Mouse (Mus musculus): ENCODE measurements at regions not wholly inside any gene's neighbourhood (a gene's known extent, or its start where the extent isn't known, plus 50 kb on each side); places are given as distances from the start of the nearest gene placed in this dataset.

DNA sequence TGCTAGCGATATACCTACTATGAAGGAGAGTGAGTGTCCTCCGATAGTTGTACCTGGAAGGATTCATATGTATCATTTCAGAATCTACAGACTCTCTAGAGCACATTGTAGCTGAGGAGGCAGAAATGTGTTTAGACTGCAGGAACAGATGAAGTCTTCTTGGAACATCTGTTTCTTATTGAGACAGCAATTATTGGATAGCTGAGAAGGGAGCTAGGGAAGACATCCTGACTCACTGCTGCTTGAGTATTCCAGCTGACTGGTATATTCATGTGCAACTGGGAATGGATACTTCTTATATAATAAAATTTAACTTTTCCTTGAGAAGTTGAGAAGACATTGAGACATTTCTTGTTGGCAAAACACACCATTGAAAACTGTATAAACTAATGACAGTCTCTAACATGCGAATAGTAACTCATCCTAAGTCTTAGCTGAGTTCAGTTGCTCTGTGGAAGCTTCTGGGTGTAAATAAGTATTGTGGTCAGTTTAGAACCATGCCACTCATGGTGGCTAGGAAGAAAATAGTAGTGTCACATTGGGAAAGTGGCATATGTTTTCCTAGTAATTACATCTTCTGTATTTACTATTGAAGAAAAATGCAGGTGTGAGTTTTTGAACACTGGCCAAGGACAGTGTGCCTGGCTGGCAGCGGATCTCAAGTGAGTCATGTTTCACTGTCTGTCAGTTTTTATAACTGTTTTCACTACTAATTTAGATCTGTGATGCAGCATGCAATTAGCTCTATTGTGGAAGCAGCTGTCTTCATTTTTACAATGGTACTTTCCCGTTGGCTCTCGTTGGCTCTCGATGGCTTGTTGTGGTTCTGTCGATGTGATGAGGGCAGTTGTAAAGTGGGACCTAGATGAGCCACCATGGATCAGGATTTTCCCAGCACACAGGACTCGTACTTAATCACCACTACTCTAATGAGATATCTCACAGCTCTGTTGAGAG lies 163.5 kb downstream of the Sem1 start:
- Histone ChIP-seq H3K27me3 (ENCODE audit: control insufficient read depth, insufficient read depth, low read length) (no peaks in the 10 kb centered on the region), H3K4me1 (replicated peaks; ENCODE audit: control insufficient read depth, insufficient read depth, low read length) (no peaks in the 10 kb centered on the region), H3K9ac (ENCODE audit: low read depth, low read length) (no peak overlapping the region), H3K4me3 (ENCODE audit: low read depth, low read length) (no peak overlapping the region), H3K36me3 (ENCODE audit: control insufficient read depth, insufficient read depth, low read length) (no peaks in the 10 kb centered on the region), H3K27ac (ENCODE audit: low read depth, low read length) (no peak overlapping the region), H3K9me3 (ENCODE audit: control insufficient read depth, low read length) (no peaks in the 10 kb centered on the region), H3K4me2 (replicated peaks; ENCODE audit: low read depth, low read length) (no peak overlapping the region)
- 89% methylated on average over 9 of the region's 9 CpGs for WGBS
- ATAC-seq (ENCODE audit: low FRiP score), result no peak
- no peak for DNase-seq (ENCODE audit: low spot score)

DNA sequence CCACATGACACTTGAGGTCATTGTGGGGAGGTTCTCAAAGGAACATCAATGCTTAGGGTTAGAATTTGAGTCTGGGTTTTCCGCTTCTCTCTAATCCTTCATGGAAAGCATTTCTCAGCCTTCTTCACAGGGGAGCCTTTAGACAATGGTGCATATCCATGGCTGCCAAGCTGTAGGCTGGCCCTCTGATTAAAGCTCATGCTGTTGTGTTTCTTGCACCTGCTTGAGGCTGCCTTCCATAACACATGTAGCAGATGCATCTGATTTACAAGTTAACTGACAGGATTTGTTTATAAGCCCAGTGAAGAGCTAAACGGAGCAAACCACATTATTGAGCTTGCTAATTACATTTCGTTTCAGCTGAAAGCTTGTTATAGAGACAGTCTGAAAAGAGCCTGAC lies 180.5 kb downstream of the Sem1 start:
- DNase-seq (ENCODE audit: low spot score) (no peak), ATAC-seq (ENCODE audit: low FRiP score) (no peak)
- 64% methylated on average over 3 of the region's 3 CpGs for WGBS
- no peaks in the 10 kb centered on the region for H3K9me3 ChIP-seq (ENCODE audit: control insufficient read depth, low read length)
- H3K9ac ChIP-seq (ENCODE audit: low read depth, low read length), result no peak overlapping the region
- no peak overlapping the region for H3K4me2 ChIP-seq (replicated peaks; ENCODE audit: low read depth, low read length)
- H3K4me1 ChIP-seq (replicated peaks; ENCODE audit: control insufficient read depth, insufficient read depth, low read length), result no peaks in the 10 kb centered on the region
- H3K4me3 ChIP-seq (ENCODE audit: low read depth, low read length), result no peak overlapping the region
- no peaks in the 10 kb centered on the region for H3K27me3 ChIP-seq (ENCODE audit: control insufficient read depth, insufficient read depth, low read length)
- no peaks in the 10 kb centered on the region for H3K36me3 ChIP-seq (ENCODE audit: control insufficient read depth, insufficient read depth, low read length)
- H3K27ac ChIP-seq (ENCODE audit: low read depth, low read length), result no peak overlapping the region

DNA sequence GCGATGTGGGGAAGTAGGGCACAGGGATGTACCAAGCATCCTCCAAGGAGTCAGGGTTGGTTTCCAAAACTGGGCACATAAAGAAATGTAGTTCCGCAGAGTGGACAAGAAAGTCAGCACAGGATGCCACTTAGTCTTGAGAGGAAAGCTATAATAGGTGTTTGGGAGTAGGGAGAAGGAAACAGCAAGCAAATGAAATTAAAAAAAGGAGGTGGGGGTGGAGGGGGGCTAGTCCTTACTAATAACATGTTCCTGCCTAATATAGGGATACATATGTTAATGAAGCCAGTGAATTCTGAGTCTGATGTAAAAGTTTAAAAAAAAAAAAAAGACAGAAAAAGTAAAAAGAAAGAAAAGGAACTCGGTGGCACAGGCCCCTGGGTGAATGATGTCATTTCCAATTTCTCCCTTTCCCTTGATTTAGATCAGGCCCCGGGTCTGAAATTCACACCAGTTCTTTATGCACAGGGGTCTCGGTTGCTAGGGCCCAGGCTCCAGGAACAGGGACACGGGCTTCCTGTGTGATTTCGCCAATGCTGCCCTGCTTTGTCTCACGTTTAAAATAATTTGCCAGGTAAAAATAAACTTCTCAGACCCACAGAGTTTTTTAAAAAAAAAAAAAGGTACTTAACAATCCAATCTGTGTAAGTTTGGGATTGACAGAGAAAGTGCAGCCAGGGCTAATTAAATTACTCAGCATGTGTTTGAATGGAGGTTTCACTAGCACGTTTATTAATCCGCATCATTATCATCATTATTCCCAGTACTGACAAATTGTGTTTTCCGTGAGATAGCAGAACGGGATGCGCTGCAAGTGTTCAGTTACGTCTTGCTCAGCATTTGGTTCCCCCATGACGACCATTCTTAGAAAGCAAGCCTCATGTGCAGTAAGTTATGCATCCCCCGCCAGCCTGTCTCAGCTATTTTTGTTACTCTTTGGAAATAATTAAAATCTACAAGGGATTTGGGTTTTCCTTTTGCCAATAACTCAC lies 172.8 kb upstream of the Slc25a13 start:
- Histone ChIP-seq H3K27me3 (ENCODE audit: control insufficient read depth, insufficient read depth, low read length) (no peaks in the 10 kb centered on the region), H3K27ac (ENCODE audit: low read depth, low read length) (no peak overlapping the region), H3K9ac (ENCODE audit: low read depth, low read length) (no peak overlapping the region), H3K36me3 (ENCODE audit: control insufficient read depth, insufficient read depth, low read length) (no peaks in the 10 kb centered on the region), H3K4me1 (replicated peaks; ENCODE audit: control insufficient read depth, insufficient read depth, low read length) (no peaks in the 10 kb centered on the region), H3K4me2 (replicated peaks; ENCODE audit: low read depth, low read length) (no peak overlapping the region), H3K9me3 (ENCODE audit: control insufficient read depth, low read length) (no peaks in the 10 kb centered on the region), H3K4me3 (ENCODE audit: low read depth, low read length) (no peak overlapping the region)
- 70% methylated on average over 16 of the region's 16 CpGs for WGBS
- DNase-seq (ENCODE audit: low spot score), result no peak
- ATAC-seq (ENCODE audit: low FRiP score), result no peak; the same call in 1 of the 2 replicates

DNA sequence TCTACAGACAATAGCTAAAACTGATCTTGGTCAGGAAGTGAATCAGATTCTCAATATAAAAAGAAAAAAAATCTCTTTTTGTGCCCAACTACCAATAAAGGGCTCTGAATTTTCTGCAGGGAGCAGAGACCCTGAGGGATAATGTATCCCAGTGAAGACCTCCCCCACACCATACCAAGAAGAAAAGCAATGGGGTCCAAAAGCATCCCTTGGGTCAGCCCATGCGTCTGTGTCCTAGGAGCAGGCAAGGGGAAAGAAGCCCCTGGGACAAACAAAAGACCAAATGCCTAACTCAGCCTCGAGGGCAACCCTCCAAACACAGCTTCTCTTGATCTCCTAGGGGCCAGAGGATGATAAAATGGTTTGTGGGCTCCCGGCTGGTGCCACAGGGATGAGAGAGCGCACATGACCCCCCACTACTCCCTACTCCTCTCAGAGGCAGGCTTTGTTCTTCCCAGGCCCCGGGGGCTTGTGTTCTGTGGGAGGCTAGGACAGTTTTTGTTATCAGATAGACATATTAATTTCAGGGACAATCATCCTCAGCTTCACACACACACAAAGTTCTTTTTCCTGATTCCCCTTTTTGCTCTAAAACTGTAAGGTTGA lies 172.0 kb upstream of the Slc25a13 start:
- ATAC-seq (ENCODE audit: low FRiP score) (peak; percentile 70), DNase-seq (ENCODE audit: low spot score) (peak; percentile 19)
- no peaks in the 10 kb centered on the region for H3K27me3 ChIP-seq (ENCODE audit: control insufficient read depth, insufficient read depth, low read length)
- no peaks in the 10 kb centered on the region for H3K36me3 ChIP-seq (ENCODE audit: control insufficient read depth, insufficient read depth, low read length)
- H3K4me1 ChIP-seq (replicated peaks; ENCODE audit: control insufficient read depth, insufficient read depth, low read length), result no peaks in the 10 kb centered on the region
- H3K4me3 ChIP-seq (ENCODE audit: low read depth, low read length), result no peak overlapping the region
- no peak overlapping the region for H3K9ac ChIP-seq (ENCODE audit: low read depth, low read length)
- H3K27ac ChIP-seq (ENCODE audit: low read depth, low read length), result no peak overlapping the region
- H3K4me2 ChIP-seq (replicated peaks; ENCODE audit: low read depth, low read length), result no peak overlapping the region
- 13% methylated on average over 5 of the region's 5 CpGs for WGBS
- no peaks in the 10 kb centered on the region for H3K9me3 ChIP-seq (ENCODE audit: control insufficient read depth, low read length)

DNA sequence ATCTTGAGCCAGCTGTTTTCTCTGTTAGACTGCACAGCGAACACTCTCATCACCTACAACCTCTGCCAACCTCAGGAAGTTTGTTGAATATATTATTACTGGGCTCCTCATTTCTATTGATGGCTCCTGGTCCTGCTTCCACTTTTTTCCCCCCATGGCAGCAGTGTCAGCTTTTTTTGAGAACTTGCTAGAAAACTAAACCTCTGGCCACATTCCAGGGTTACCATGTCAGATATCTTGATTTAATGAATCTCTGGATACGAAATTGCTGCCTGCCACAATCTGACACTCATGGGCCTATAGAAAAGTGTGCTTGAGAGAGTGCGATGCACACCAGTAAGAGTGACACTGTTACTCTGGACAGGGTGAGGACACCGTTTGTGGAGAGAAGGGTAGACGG lies 170.6 kb upstream of the Slc25a13 start:
- 73% methylated on average over 5 of the region's 5 CpGs for WGBS
- Histone ChIP-seq H3K4me1 (replicated peaks; ENCODE audit: control insufficient read depth, insufficient read depth, low read length) (no peaks in the 10 kb centered on the region), H3K4me3 (ENCODE audit: low read depth, low read length) (no peak overlapping the region), H3K9me3 (ENCODE audit: control insufficient read depth, low read length) (no peaks in the 10 kb centered on the region), H3K27me3 (ENCODE audit: control insufficient read depth, insufficient read depth, low read length) (no peaks in the 10 kb centered on the region), H3K36me3 (ENCODE audit: control insufficient read depth, insufficient read depth, low read length) (no peaks in the 10 kb centered on the region), H3K27ac (ENCODE audit: low read depth, low read length) (no peak overlapping the region), H3K9ac (ENCODE audit: low read depth, low read length) (no peak overlapping the region), H3K4me2 (replicated peaks; ENCODE audit: low read depth, low read length) (no peak overlapping the region)
- no peak for ATAC-seq (ENCODE audit: low FRiP score)
- no peak for DNase-seq (ENCODE audit: low spot score)

DNA sequence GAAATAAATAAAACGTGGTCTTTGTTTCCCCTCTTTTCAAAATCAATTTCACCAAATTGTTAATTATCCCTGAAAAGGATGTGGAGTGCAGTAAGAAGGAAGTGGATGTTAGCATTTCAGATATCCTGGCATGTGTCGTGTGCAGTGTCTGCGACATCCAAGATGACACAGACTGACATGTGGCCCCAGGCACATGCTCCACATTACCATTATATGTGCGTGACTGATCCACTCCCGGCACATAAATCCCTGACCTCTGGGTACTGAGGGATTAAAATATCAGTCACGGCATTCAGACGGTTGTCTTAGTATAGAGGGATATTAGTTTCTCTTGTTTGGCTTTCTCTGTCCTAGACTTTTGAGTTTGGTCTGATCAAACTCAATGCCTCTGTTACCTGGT lies 168.0 kb upstream of the Slc25a13 start:
- no peaks in the 10 kb centered on the region for H3K4me1 ChIP-seq (replicated peaks; ENCODE audit: control insufficient read depth, insufficient read depth, low read length)
- ATAC-seq (ENCODE audit: low FRiP score), result no peak
- no peak overlapping the region for H3K4me3 ChIP-seq (ENCODE audit: low read depth, low read length)
- no peak overlapping the region for H3K27ac ChIP-seq (ENCODE audit: low read depth, low read length)
- WGBS, result 70% methylated on average over 7 of the region's 7 CpGs
- H3K36me3 ChIP-seq (ENCODE audit: control insufficient read depth, insufficient read depth, low read length), result no peaks in the 10 kb centered on the region
- H3K27me3 ChIP-seq (ENCODE audit: control insufficient read depth, insufficient read depth, low read length), result no peaks in the 10 kb centered on the region
- H3K4me2 ChIP-seq (replicated peaks; ENCODE audit: low read depth, low read length), result no peak overlapping the region
- no peak for DNase-seq (ENCODE audit: low spot score)
- H3K9me3 ChIP-seq (ENCODE audit: control insufficient read depth, low read length), result no peaks in the 10 kb centered on the region
- no peak overlapping the region for H3K9ac ChIP-seq (ENCODE audit: low read depth, low read length)

DNA sequence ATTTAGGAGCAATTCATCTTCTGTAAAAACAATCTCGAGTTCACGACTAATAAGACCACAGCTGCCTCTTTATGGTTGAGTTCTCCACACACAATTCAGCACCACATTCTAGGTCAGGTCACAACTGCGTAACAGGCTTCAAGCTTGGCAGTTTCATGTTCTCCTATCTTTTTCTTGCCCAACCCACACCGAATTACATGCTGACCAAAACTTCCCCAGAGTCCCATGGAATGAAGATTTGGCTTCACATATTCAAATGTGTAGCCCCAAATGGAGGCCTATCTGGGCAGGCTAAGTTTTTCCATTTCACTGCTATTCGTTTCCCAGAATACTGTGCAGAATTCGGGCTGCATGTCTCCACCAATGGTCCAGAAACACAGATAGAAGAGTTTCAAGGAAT lies 167.5 kb upstream of the Slc25a13 start:
- H3K4me1 ChIP-seq (replicated peaks; ENCODE audit: control insufficient read depth, insufficient read depth, low read length), result no peaks in the 10 kb centered on the region
- WGBS, result 83% methylated on average over 6 of the region's 6 CpGs

DNA sequence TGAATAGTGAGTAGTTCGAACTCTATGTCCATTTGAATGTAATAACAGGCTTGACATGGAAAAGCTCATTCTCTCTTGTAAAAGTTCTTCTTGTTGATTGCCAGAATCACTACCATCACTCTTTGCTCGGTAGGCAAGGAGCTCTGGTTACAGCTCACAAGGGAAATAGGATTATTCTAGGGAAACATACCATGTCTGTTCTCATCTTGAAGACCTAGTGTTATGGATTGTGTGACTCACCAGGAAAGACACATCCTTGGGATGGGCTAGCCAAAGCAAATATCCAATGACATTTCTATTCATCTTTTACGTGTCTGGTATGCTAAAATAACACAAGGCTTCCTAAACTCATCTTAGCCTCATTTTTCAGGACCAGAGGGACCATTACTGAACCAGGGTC lies 155.4 kb upstream of the Slc25a13 start:
- no peak for ATAC-seq (ENCODE audit: low FRiP score)
- no peak overlapping the region for H3K4me3 ChIP-seq (ENCODE audit: low read depth, low read length)
- H3K4me2 ChIP-seq (replicated peaks; ENCODE audit: low read depth, low read length), result no peak overlapping the region
- H3K9ac ChIP-seq (ENCODE audit: low read depth, low read length), result no peak overlapping the region
- no peaks in the 10 kb centered on the region for H3K4me1 ChIP-seq (replicated peaks; ENCODE audit: control insufficient read depth, insufficient read depth, low read length)
- no peak for DNase-seq (ENCODE audit: low spot score)
- H3K36me3 ChIP-seq (ENCODE audit: control insufficient read depth, insufficient read depth, low read length), result no peaks in the 10 kb centered on the region
- no peak overlapping the region for H3K27ac ChIP-seq (ENCODE audit: low read depth, low read length)
- no peaks in the 10 kb centered on the region for H3K9me3 ChIP-seq (ENCODE audit: control insufficient read depth, low read length)
- no peaks in the 10 kb centered on the region for H3K27me3 ChIP-seq (ENCODE audit: control insufficient read depth, insufficient read depth, low read length)
- WGBS, result 84% methylated on average over 3 of the region's 3 CpGs

More for the DNA sequence above, 167.5 kb upstream of the Slc25a13 start:
- H3K9ac ChIP-seq (ENCODE audit: low read depth, low read length), result no peak overlapping the region
- no peak overlapping the region for H3K4me2 ChIP-seq (replicated peaks; ENCODE audit: low read depth, low read length)
- H3K27ac ChIP-seq (ENCODE audit: low read depth, low read length), result no peak overlapping the region
- H3K27me3 ChIP-seq (ENCODE audit: control insufficient read depth, insufficient read depth, low read length), result no peaks in the 10 kb centered on the region
- H3K4me3 ChIP-seq (ENCODE audit: low read depth, low read length), result no peak overlapping the region
- DNase-seq (ENCODE audit: low spot score), result no peak
- H3K9me3 ChIP-seq (ENCODE audit: control insufficient read depth, low read length), result no peaks in the 10 kb centered on the region
- no peak for ATAC-seq (ENCODE audit: low FRiP score)
- H3K36me3 ChIP-seq (ENCODE audit: control insufficient read depth, insufficient read depth, low read length), result no peaks in the 10 kb centered on the region
